Mouse (Mus musculus) brain, embryonic 14.5 days (tissue): ENCODE measurements at regions not wholly inside any gene's neighbourhood (a gene's known extent, or its start where the extent isn't known, plus 50 kb on each side); places are given as distances from the start of the nearest gene placed in this dataset.

Experiments used
- CTCF ChIP-seq: fragments of 200-500 bp; IDR thresholded peaks from 2 replicates; pipeline ENCODE4 v1.5.1; 2012; ENCODE audit warnings: inconsistent platforms, mild to moderate bottlenecking, moderate library complexity, borderline replicate concordance; ENCODE audit not compliant: insufficient read depth, insufficient read length; ENCODE audit errors: extremely low read depth
- POLR2A ChIP-seq: fragments of 200-500 bp; IDR thresholded peaks from 2 replicates; pipeline ENCODE4 v1.6.1; 2012; ENCODE audit warnings: mild to moderate bottlenecking, inconsistent platforms, borderline replicate concordance; ENCODE audit not compliant: poor library complexity, insufficient read depth, insufficient read length, severe bottlenecking; ENCODE audit errors: extremely low read depth

GRCm38 (mm10) chr1:94366606-94367005, 314.3 kb upstream of the Pdcd1 start:
- no peak for TF ChIP-seq POLR2A
- TF ChIP-seq CTCF: no peak
